Mouse (Mus musculus): ENCODE results near the gene Adamts9.

- no peak for TF ChIP-seq TAL1 (conservative IDR thresholded peaks at IDR 0.05; ENCODE audit: low read depth, low read length)
- TF ChIP-seq CTCF (IDR thresholded peaks at IDR 0.05; ENCODE audit: low read depth, low read length), result no peak
Observed at GRCm38 (mm10) chr6:92920938-92921689, 22.2 kb downstream of the Adamts9 start.
